Mouse (Mus musculus) layer of hippocampus, adult 18-20 months (tissue): ENCODE measurements at regions not wholly inside any gene's neighbourhood (a gene's known extent, or its start where the extent isn't known, plus 50 kb on each side); places are given as distances from the start of the nearest gene placed in this dataset.

Source experiments
- DNase-seq, 2 experiments: peaks; one replicate each; pipeline ENCODE4 v3.0.0; 2022; ENCODE audit warnings: low spot score in 2 of 2

GRCm38 (mm10) chr2:9589200-9589599 lies 291.9 kb upstream of the 4930412O13Rik start:
- no peak for DNase-seq

DNA sequence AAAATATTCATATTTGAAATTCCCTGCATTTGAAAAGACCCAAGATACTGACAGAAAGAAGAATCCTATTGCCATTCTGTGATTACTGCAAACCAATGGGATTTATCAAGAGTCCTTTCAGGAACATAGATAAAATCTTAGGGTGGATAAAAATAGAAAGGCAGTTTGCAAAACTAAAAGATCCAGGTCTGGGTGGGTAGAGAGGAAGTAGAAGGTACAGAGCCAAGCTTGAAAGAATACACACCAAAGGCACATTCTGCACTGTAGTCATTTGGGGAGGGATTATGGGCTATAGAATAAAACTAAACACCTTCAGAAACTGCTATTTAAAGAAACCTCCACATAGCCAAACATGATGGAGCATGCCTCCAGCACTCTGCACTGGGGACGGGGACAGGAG lies 288.5 kb upstream of the 4930412O13Rik start:
- DNase-seq, result no peak

DNA sequence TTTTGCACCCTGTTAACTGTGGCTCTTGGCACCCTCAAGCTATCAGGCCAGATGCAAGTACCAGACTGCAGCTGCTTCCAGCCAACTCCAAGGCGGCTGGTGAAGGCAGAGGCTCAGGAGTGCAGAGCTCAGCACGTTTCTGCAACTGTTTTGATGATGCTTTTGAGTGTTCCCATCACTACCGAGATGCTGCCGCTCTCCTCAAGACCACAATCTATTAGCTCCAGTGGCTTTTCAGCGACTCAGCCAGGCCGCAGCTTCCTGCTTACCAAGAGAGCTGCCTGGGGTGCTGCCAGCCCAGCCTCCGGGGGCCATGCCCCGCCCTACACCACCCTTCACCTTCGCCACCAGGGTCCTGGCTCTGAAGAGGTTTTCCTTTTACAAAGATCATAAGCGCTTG lies 287.1 kb upstream of the 4930412O13Rik start:
- DNase-seq, result no peak

GRCm38 (mm10) chr2:9595236-9595850 lies 285.7 kb upstream of the 4930412O13Rik start:
- DNase-seq, result no peak

GRCm38 (mm10) chr2:9596135-9596534 lies 284.9 kb upstream of the 4930412O13Rik start:
- DNase-seq, result no peak

GRCm38 (mm10) chr2:9604984-9605383 lies 276.1 kb upstream of the 4930412O13Rik start:
- no peak for DNase-seq

- peak; percentile 5 to 39 for DNase-seq
Observed at GRCm38 (mm10) chr2:9607547-9607946, 273.5 kb upstream of the 4930412O13Rik start.

GRCm38 (mm10) chr2:9614415-9614814 lies 266.6 kb upstream of the 4930412O13Rik start:
- no peak for DNase-seq

DNA sequence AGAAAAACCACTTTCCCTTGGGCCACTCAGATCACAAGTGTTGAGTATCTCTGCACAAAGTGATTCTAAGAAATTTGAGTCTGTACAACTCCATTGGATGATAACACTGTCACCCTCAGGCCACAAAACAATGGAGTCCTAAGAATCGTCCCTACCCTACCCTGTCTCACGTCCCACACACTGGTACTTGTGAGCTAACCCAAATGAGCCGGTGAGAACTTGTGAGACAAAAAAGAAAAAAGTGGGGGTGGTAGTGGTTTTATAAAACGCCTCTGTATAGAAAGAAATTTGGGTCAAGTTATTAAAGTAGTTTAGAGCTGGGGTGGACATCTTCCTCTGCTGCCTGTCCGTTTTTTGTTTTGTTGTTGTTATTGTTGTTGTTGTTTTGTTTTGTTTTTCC lies 264.8 kb upstream of the 4930412O13Rik start:
- DNase-seq, result no peak

DNA sequence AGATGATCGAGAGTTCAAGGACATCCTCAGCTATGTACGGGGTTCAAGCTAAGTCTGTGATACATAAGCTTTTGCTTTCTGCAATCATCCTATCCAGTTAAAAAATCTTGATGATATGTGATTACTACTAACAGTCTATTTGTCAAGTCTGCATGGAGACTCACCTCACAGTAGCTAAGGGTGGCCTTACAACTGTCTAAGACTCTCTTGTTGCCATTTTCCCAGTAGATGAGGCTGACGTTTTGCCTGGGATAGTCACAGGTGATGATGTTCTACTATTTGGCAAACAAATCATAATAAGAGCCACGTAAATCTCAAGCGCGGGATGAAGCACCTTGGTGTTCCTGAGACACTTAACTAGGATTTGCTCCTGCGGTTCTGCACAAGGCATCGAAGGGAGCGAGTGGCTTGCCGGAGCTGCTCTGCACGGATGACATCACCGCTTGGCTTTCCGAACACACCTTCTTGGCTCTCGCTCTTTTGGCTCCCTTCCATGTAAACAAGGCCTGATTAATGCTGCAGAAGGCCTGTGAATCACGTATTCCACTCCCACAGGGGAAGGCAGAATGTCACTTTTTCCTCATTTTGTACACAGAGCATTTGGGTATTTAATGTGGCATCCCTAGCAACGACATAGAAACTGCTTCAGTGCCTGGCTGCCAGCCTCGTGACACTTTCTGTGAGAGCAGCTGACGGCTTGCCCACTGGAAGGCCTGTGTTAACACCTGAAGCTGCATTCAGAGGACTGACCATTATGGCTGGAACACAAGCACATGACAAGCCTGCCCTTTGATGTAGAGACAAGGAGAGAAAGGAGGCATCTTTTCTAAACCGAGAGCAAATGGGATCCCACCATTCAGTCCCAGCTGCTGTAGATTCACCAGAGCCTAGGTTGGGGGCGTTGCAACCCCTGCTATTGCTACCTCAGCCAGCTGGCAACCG lies 260.5 kb upstream of the 4930412O13Rik start:
- DNase-seq, result peak; percentile 85 to 94

DNA sequence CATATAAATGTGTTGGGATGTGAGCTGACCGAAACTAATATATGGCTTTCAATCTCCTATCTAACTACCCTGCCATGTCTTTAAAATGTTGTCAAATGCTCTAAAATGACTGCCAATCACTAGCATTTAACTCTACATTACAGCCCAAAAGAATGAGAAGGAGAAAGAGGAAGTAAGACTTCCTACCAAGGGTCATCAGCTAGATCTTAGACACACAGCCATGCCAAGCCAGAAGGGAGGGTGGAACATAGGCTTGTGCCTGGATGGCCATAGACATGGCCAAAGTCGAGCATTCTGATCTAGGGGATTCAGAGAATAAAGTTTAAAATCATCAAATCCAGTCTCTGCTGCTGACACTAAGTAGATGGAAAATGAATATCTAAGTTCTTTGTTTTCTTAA lies 257.4 kb upstream of the 4930412O13Rik start:
- DNase-seq, result no peak

DNA sequence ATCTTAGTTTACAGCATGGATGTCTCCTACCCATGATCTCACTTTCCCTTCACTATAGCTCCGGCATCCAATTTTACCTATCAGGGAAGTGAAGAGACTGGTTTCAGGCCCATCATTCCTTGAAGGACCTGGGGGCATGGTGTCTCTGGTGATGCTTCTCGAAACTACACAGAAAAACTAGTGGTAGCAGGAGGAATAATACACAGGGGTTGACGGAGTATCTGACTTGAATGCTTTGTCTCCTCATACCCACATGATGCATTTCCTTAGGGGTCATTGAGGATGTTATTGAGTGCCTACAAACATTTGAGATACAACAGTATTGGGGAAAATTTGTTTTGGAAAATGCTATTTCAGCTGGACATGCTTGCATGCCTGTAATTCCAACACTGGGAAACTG lies 253.0 kb upstream of the 4930412O13Rik start:
- no peak for DNase-seq

DNA sequence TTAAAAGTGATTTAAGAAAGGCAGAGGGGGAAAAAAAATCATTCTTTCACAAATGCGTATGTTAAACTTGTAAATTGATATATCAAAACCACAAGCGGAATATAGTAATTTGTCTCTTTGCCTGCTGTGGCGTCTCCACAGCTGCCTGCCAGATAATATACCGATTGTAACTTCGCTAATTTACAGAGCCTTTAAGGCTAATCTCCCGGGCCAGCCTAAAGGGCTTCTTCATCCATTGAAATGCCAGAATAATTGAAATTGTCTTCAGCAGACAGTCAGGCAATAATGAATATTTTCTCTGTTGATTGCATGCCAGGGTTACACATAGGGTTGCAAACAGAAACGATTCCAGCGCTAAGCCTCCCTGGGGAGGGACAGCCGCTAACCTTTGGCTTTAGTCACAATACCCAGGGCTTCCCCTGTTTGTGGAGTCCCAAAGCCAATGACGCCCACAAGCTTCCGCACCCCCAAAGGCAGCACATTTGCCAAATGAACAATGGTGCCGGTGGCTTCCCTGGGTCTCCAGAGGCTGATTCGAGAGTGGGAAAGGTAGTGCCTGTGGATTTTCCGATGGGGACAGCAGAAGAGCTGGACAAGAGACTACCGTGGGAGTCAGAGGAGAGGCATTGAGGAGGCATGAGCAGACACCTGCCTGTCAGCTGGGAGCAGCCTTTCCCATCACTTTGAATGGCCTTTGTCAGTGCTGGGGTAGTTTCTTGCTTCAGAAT lies 248.2 kb upstream of the 4930412O13Rik start:
- no peak for DNase-seq

- no peak for DNase-seq
Observed at GRCm38 (mm10) chr2:9639262-9639661, 241.8 kb upstream of the 4930412O13Rik start.

GRCm38 (mm10) chr2:9641629-9642028 lies 239.4 kb upstream of the 4930412O13Rik start:
- no peak for DNase-seq

- DNase-seq, result no peak
Observed at GRCm38 (mm10) chr2:9642411-9642810, 238.6 kb upstream of the 4930412O13Rik start.

DNA sequence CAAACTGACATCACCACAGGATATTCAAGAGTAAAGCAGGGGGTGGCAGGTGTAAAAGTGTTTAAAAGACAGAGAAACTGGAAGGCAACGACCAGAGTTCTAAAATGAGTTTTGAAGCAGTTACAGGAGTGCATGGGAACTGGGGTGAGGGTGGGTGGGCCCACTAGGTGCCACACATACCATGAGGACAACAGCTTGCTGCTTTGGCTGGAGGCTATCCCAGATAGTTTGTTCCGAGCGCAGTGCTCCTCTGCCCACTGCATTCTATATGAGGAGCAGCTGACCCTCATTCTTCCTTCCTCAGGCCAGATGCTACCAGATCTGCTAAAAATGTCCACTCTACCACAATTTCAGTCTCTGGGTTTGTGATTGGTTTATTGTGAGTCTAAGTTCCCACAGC lies 234.6 kb upstream of the 4930412O13Rik start:
- no peak for DNase-seq

DNA sequence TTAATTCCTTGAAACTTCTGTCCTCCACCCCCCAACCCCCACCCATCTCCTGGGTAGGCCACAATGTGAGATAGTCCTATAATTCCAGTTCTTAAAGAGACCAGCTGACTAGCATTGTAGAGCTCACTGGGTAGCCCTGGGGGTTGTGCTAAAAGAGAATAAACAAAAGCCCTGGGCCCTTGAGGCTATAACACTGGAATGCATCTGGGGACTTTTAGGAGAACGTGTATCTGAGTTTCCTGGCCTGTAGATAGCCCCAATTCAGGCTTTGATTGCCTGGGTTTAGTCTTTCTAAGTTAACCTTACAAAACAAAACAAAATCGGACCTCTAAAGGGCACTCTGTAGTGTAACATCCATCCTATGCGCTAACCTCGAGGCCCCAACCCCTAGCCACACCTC lies 234.1 kb upstream of the 4930412O13Rik start:
- no peak for DNase-seq

DNA sequence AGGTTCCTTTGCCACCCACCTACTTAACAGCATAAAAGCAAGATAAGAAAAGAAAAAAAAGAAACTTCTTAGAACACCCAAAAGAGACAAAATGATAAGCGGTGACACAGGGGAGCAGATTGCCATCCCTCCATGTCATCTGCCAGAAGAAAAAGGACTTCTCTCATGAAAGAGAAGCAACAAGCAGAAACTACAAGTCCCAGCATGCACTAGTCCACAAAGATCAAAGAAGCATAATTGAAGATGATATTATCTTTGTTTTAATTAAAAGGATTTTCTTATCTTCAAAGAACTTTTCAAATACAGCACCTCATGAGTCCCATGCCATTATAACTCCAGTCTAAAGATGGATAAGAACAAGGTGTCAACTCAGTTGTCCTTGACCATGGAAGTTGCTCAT lies 231.0 kb upstream of the 4930412O13Rik start:
- no peak for DNase-seq

- no peak for DNase-seq
Observed at GRCm38 (mm10) chr2:9658880-9659279, 222.2 kb upstream of the 4930412O13Rik start.

DNA sequence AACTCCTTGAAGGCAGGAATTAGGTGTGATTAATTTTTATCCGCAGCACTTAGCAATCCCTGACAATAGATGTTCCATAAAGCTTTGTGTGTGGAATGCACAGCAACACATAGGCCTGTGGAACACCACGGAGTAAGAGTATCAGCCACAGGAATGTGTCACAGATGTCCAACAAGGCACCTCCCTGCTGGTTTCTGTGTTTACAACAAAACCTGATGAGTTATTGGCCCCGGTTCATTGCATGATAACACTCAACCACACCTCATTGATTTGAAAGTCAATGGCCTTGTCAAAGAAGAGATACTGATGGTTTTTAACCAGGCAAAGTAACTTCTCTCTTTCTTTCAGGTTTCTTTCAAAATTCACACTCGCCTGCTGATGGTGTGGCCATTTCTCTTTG lies 211.4 kb upstream of the 4930412O13Rik start:
- no peak for DNase-seq

DNA sequence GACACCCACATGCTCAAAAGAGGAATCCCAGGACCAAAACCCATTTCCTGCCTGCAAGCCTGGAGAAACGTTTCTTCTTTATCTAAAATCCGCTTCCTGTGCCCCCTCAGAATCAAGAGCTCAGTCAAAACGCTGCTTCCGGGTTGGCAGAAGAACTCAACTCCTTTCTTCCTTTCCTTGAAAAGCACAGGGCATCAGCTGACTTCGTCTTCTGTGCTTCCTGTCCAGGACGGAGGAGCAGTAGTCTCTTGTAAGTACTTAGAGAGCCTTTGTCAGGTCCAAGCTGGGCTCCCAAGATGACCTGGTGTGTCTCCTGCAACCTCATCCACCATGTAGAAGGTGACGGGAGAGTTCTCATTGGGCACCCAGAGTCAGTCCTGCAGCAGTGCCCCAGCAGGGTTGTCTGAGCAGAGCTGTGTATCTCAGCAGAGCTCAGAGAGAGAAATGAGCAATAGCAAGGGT lies 199.3 kb upstream of the 4930412O13Rik start:
- DNase-seq, result no peak
